Mouse (Mus musculus) thymus, postnatal 0 days (tissue): ENCODE data around the gene Tnr. TPM values are rescaled to one million over a fixed set of nuclear protein-coding genes. Genes with fewer than 3 reads are reported as not detected.

Experiments
- DNase-seq: peaks from one replicate; pipeline ENCODE4 v3.0.0-alpha.2; 2015; ENCODE audit warnings: low spot score
- polyA plus RNA-seq: library from polyadenylated mRNA; unstranded; fragments of >200 nt; fragmentation: Nextera tagmentation; extraction: Ambion mirVana; gene quantifications from 2 replicates; pipeline ENCODE4 v1.2.1, GENCODE M21; 2015

Gene Tnr
- polyA plus RNA-seq, 1 experiment from 2014 or later, result 0.16 TPM

- DNase-seq, result no peak
These were observed 41.6 kb downstream of the Tnr start for GRCm38 (mm10) chr1:159565129-159565528.

GRCm38 (mm10) chr1:159566046-159566445 lies 42.5 kb downstream of the Tnr start:
- DNase-seq, result no peak

GRCm38 (mm10) chr1:159567171-159567570 lies 43.6 kb downstream of the Tnr start:
- DNase-seq, result no peak

GRCm38 (mm10) chr1:159570270-159570669 lies 46.7 kb downstream of the Tnr start:
- DNase-seq, result no peak

- DNase-seq, result no peak
These were observed 47.3 kb downstream of the Tnr start for GRCm38 (mm10) chr1:159570831-159571230.

GRCm38 (mm10) chr1:159571951-159572350 lies 48.4 kb downstream of the Tnr start:
- DNase-seq, result no peak

GRCm38 (mm10) chr1:159573116-159573515 lies 49.5 kb downstream of the Tnr start:
- DNase-seq, result no peak

- no peak for DNase-seq
These were observed 51.1 kb downstream of the Tnr start for GRCm38 (mm10) chr1:159574661-159575060.

GRCm38 (mm10) chr1:159576246-159576645 lies 52.7 kb downstream of the Tnr start:
- DNase-seq, result no peak

- no peak for DNase-seq
These were observed 54.8 kb downstream of the Tnr start for GRCm38 (mm10) chr1:159578391-159578790.

GRCm38 (mm10) chr1:159580335-159580921 lies 56.9 kb downstream of the Tnr start:
- no peak for DNase-seq

GRCm38 (mm10) chr1:159583877-159584276 lies 60.3 kb downstream of the Tnr start:
- DNase-seq, result no peak

- no peak for DNase-seq
These were observed 65.2 kb downstream of the Tnr start for GRCm38 (mm10) chr1:159588741-159589140.

GRCm38 (mm10) chr1:159594099-159595058 lies 70.8 kb downstream of the Tnr start:
- no peak for DNase-seq

GRCm38 (mm10) chr1:159595729-159596128 lies 72.2 kb downstream of the Tnr start:
- DNase-seq, result no peak

GRCm38 (mm10) chr1:159596640-159597039 lies 73.1 kb downstream of the Tnr start:
- DNase-seq, result no peak

GRCm38 (mm10) chr1:159613561-159613960 lies 90.0 kb downstream of the Tnr start:
- no peak for DNase-seq

- no peak for DNase-seq
These were observed 90.6 kb downstream of the Tnr start for GRCm38 (mm10) chr1:159614062-159614601.

- no peak for DNase-seq
These were observed 91.3 kb downstream of the Tnr start for GRCm38 (mm10) chr1:159614644-159615431.

GRCm38 (mm10) chr1:159615686-159616085 lies 92.1 kb downstream of the Tnr start:
- DNase-seq, result no peak

- no peak for DNase-seq
These were observed 95.6 kb downstream of the Tnr start for GRCm38 (mm10) chr1:159619205-159619604.

GRCm38 (mm10) chr1:159621321-159621720 lies 97.8 kb downstream of the Tnr start:
- peak; percentile 9 for DNase-seq
